Mouse (Mus musculus): ENCODE results near the gene Spaca7.

DNA sequence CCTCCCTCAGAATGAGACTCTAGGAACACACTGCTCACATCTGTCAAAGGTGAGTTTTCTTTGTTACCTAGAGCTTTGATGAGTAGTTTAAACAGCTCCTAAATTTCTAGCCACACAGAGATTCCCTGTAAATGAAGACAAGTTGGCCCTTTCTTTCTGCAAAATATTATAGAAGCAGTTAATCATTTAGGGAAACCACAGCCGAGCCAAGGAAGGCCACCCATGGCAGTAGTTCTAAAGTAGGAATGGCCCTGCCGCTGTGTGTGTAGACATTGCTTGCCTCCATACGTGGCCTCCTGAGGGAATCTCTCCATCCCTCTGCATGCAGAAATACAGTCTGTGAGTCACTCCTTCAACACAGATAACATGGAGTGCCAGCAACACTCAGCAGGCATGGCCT lies 14.0 kb upstream of the Spaca7 start:
- TF ChIP-seq CTCF (IDR thresholded peaks at IDR 0.05) (no peak), EP300 (IDR thresholded peaks at IDR 0.05) (no peak)

Data from lung, postnatal 0 days (tissue).